Mouse (Mus musculus): ENCODE results near the gene Rsph3a. TPM values are rescaled to one million over a fixed set of nuclear protein-coding genes. Genes with fewer than 3 reads are reported as not detected.
A peak's percentile ranks its signal among the peaks of the same experiment; 100 is the strongest.
"Not testable (repeated sequence)": the region's sequence is repeated elsewhere in the genome, so short reads cannot be mapped to it uniquely, and the experiment has no call there.

Gene Rsph3a
- polyA plus RNA-seq, 1 experiment from 2014 or later: 61.0 TPM

GRCm38 (mm10) chr17:7987038-7987437 is 41.6 kb downstream of the Rsph3a start:
- H3K36me3 ChIP-seq (ENCODE audit: control insufficient read depth, insufficient read depth, low read length); DNase-seq (ENCODE audit: low spot score); H3K4me2 ChIP-seq (ENCODE audit: low read depth, low read length, severe bottlenecking); H3K4me1 ChIP-seq (replicated peaks; ENCODE audit: control insufficient read depth, insufficient read depth, low read length); H3K27ac ChIP-seq (ENCODE audit: low read depth, low read length); H3K9me3 ChIP-seq (ENCODE audit: control insufficient read depth, low read length); ATAC-seq (replicated peaks; ENCODE audit: low FRiP score); H3K27me3 ChIP-seq (ENCODE audit: control insufficient read depth, insufficient read depth, low read length); H3K9ac ChIP-seq (ENCODE audit: low read length); H3K4me3 ChIP-seq (ENCODE audit: low read depth, low read length): not testable (repeated sequence)
- 81% methylated on average over 7 of the region's 7 CpGs for WGBS

- H3K4me1 ChIP-seq (replicated peaks; ENCODE audit: control insufficient read depth, insufficient read depth, low read length): not testable (repeated sequence)
Observed at GRCm38 (mm10) chr17:8003248-8003647, 57.8 kb downstream of the Rsph3a start.

GRCm38 (mm10) chr17:8006771-8007170 is 61.4 kb downstream of the Rsph3a start:
- H3K4me2 ChIP-seq (ENCODE audit: low read depth, low read length, severe bottlenecking); ATAC-seq (replicated peaks; ENCODE audit: low FRiP score); DNase-seq (ENCODE audit: low spot score); H3K27ac ChIP-seq (ENCODE audit: low read depth, low read length); H3K36me3 ChIP-seq (ENCODE audit: control insufficient read depth, insufficient read depth, low read length); H3K4me3 ChIP-seq (ENCODE audit: low read depth, low read length); H3K9ac ChIP-seq (ENCODE audit: low read length); H3K4me1 ChIP-seq (replicated peaks; ENCODE audit: control insufficient read depth, insufficient read depth, low read length); H3K27me3 ChIP-seq (ENCODE audit: control insufficient read depth, insufficient read depth, low read length); H3K9me3 ChIP-seq (ENCODE audit: control insufficient read depth, low read length): not testable (repeated sequence)
- 88% methylated on average over 1 of the region's 6 CpGs for WGBS

More at GRCm38 (mm10) chr17:8003248-8003647, 57.8 kb downstream of the Rsph3a start:
- H3K4me3 ChIP-seq (ENCODE audit: low read depth, low read length); H3K9me3 ChIP-seq (ENCODE audit: control insufficient read depth, low read length); ATAC-seq (replicated peaks; ENCODE audit: low FRiP score); DNase-seq (ENCODE audit: low spot score); H3K27me3 ChIP-seq (ENCODE audit: control insufficient read depth, insufficient read depth, low read length); H3K27ac ChIP-seq (ENCODE audit: low read depth, low read length); H3K4me2 ChIP-seq (ENCODE audit: low read depth, low read length, severe bottlenecking); H3K36me3 ChIP-seq (ENCODE audit: control insufficient read depth, insufficient read depth, low read length); H3K9ac ChIP-seq (ENCODE audit: low read length): not testable (repeated sequence)
- 85% methylated on average over 10 of the region's 10 CpGs for WGBS

- not testable (repeated sequence) for H3K4me2 ChIP-seq (ENCODE audit: low read depth, low read length, severe bottlenecking); H3K27ac ChIP-seq (ENCODE audit: low read depth, low read length); H3K4me1 ChIP-seq (replicated peaks; ENCODE audit: control insufficient read depth, insufficient read depth, low read length); H3K27me3 ChIP-seq (ENCODE audit: control insufficient read depth, insufficient read depth, low read length); ATAC-seq (replicated peaks; ENCODE audit: low FRiP score); H3K9me3 ChIP-seq (ENCODE audit: control insufficient read depth, low read length); DNase-seq (ENCODE audit: low spot score); H3K4me3 ChIP-seq (ENCODE audit: low read depth, low read length); H3K36me3 ChIP-seq (ENCODE audit: control insufficient read depth, insufficient read depth, low read length); H3K9ac ChIP-seq (ENCODE audit: low read length)
- 86% methylated on average over 5 of the region's 7 CpGs for WGBS
Observed at GRCm38 (mm10) chr17:8009565-8009964, 64.2 kb downstream of the Rsph3a start.

- not testable (repeated sequence) for H3K4me3 ChIP-seq (ENCODE audit: low read depth, low read length); H3K9me3 ChIP-seq (ENCODE audit: control insufficient read depth, low read length); DNase-seq (ENCODE audit: low spot score); H3K4me1 ChIP-seq (replicated peaks; ENCODE audit: control insufficient read depth, insufficient read depth, low read length); H3K27ac ChIP-seq (ENCODE audit: low read depth, low read length); ATAC-seq (replicated peaks; ENCODE audit: low FRiP score); H3K9ac ChIP-seq (ENCODE audit: low read length); H3K27me3 ChIP-seq (ENCODE audit: control insufficient read depth, insufficient read depth, low read length); H3K36me3 ChIP-seq (ENCODE audit: control insufficient read depth, insufficient read depth, low read length); H3K4me2 ChIP-seq (ENCODE audit: low read depth, low read length, severe bottlenecking)
- WGBS: 93% methylated on average over 2 of the region's 4 CpGs
Observed at GRCm38 (mm10) chr17:8013974-8014373, 68.6 kb downstream of the Rsph3a start.

GRCm38 (mm10) chr17:8022675-8023074 is 77.3 kb downstream of the Rsph3a start:
- not testable (repeated sequence) for H3K4me2 ChIP-seq (ENCODE audit: low read depth, low read length, severe bottlenecking); H3K27ac ChIP-seq (ENCODE audit: low read depth, low read length); H3K27me3 ChIP-seq (ENCODE audit: control insufficient read depth, insufficient read depth, low read length); H3K4me3 ChIP-seq (ENCODE audit: low read depth, low read length); ATAC-seq (replicated peaks; ENCODE audit: low FRiP score); H3K4me1 ChIP-seq (replicated peaks; ENCODE audit: control insufficient read depth, insufficient read depth, low read length); H3K9ac ChIP-seq (ENCODE audit: low read length); H3K9me3 ChIP-seq (ENCODE audit: control insufficient read depth, low read length); DNase-seq (ENCODE audit: low spot score); H3K36me3 ChIP-seq (ENCODE audit: control insufficient read depth, insufficient read depth, low read length)
- WGBS: no CpG with 5 or more reads among the region's 6 CpGs

GRCm38 (mm10) chr17:8027475-8028168 is 82.2 kb downstream of the Rsph3a start:
- H3K9me3 ChIP-seq (ENCODE audit: control insufficient read depth, low read length); H3K36me3 ChIP-seq (ENCODE audit: control insufficient read depth, insufficient read depth, low read length); H3K27me3 ChIP-seq (ENCODE audit: control insufficient read depth, insufficient read depth, low read length); H3K4me3 ChIP-seq (ENCODE audit: low read depth, low read length); H3K9ac ChIP-seq (ENCODE audit: low read length); H3K4me1 ChIP-seq (replicated peaks; ENCODE audit: control insufficient read depth, insufficient read depth, low read length); H3K27ac ChIP-seq (ENCODE audit: low read depth, low read length); H3K4me2 ChIP-seq (ENCODE audit: low read depth, low read length, severe bottlenecking); DNase-seq (ENCODE audit: low spot score): not testable (repeated sequence)
- no CpG with 5 or more reads among the region's 12 CpGs for WGBS
- ATAC-seq (replicated peaks; ENCODE audit: low FRiP score): peak; percentile 69; the same call in 1 of the 2 replicates
